Mouse (Mus musculus): ENCODE data around the gene Hipk3.

Hipk3 gene

GRCm38 (mm10) chr2:104493951-104494800, at the start of gene Hipk3:
Gene Hipk3, minus strand, starts transcription at chr2:104494446.
- DNase-seq: peak; percentile 76 to 79

GRCm38 (mm10) chr2:104540286-104540685, 46.0 kb upstream of the Hipk3 start:
- DNase-seq: no peak

GRCm38 (mm10) chr2:104534751-104535150, 40.5 kb upstream of the Hipk3 start:
- peak in 1 of 2 experiments; percentile 3 for DNase-seq

- DNase-seq: no peak
These were observed 38.3 kb upstream of the Hipk3 start for GRCm38 (mm10) chr2:104532548-104532947.

GRCm38 (mm10) chr2:104526559-104526958, 32.3 kb upstream of the Hipk3 start:
- no peak for DNase-seq

- no peak for DNase-seq
These were observed 31.3 kb upstream of the Hipk3 start for GRCm38 (mm10) chr2:104525506-104525905.

GRCm38 (mm10) chr2:104511622-104512021, 17.4 kb upstream of the Hipk3 start:
- no peak for DNase-seq

GRCm38 (mm10) chr2:104502388-104502787, 8.1 kb upstream of the Hipk3 start:
- DNase-seq: no peak

- DNase-seq: no peak
These were observed 6.8 kb upstream of the Hipk3 start for GRCm38 (mm10) chr2:104501091-104501490.

- no peak for DNase-seq
These were observed 3.5 kb upstream of the Hipk3 start for GRCm38 (mm10) chr2:104497771-104498170.

- no peak for DNase-seq
These were observed 3.0 kb upstream of the Hipk3 start for GRCm38 (mm10) chr2:104497231-104497630.

- DNase-seq: no peak
These were observed 2.0 kb upstream of the Hipk3 start for GRCm38 (mm10) chr2:104496206-104496605.

GRCm38 (mm10) chr2:104494801-104495185, 547 bp upstream of the Hipk3 start:
- no peak for DNase-seq

- peak; percentile 67 to 75 for DNase-seq
These were observed 960 bp downstream of the Hipk3 start for GRCm38 (mm10) chr2:104493021-104493950.

GRCm38 (mm10) chr2:104491221-104491795, 2.9 kb downstream of the Hipk3 start:
- DNase-seq: no peak

- DNase-seq: no peak
These were observed 3.5 kb downstream of the Hipk3 start for GRCm38 (mm10) chr2:104490761-104491160.

- no peak for DNase-seq
These were observed 4.4 kb downstream of the Hipk3 start for GRCm38 (mm10) chr2:104489851-104490250.

- no peak for DNase-seq
These were observed 9.8 kb downstream of the Hipk3 start for GRCm38 (mm10) chr2:104484438-104484837.

GRCm38 (mm10) chr2:104482156-104482555, 12.1 kb downstream of the Hipk3 start:
- peak; percentile 42 to 84 for DNase-seq

- peak in 1 of 2 experiments; percentile 39 for DNase-seq
These were observed 15.2 kb downstream of the Hipk3 start for GRCm38 (mm10) chr2:104479054-104479453.

GRCm38 (mm10) chr2:104477398-104478015, 16.7 kb downstream of the Hipk3 start:
- DNase-seq: no peak

GRCm38 (mm10) chr2:104472056-104472455, 22.2 kb downstream of the Hipk3 start:
- no peak for DNase-seq

- DNase-seq: no peak
These were observed 23.1 kb downstream of the Hipk3 start for GRCm38 (mm10) chr2:104471161-104471560.
